Mouse (Mus musculus) cortical plate, adult 2 months (tissue): ENCODE data around the gene Mapk10.

Experiments
- CTCF ChIP-seq: fragments of 200-500 bp; IDR thresholded peaks from 2 replicates; pipeline ENCODE4 v1.5.1; 2011; ENCODE audit warnings: mild to moderate bottlenecking, control low read depth, low read length; ENCODE audit not compliant: insufficient read depth; ENCODE audit errors: extremely low read depth
- POLR2A ChIP-seq: fragments of 200-500 bp; IDR thresholded peaks from 2 replicates; pipeline ENCODE4 v1.6.1; 2011; ENCODE audit warnings: mild to moderate bottlenecking, low read length, control low read depth; ENCODE audit not compliant: insufficient read depth; ENCODE audit errors: extremely low read depth

DNA sequence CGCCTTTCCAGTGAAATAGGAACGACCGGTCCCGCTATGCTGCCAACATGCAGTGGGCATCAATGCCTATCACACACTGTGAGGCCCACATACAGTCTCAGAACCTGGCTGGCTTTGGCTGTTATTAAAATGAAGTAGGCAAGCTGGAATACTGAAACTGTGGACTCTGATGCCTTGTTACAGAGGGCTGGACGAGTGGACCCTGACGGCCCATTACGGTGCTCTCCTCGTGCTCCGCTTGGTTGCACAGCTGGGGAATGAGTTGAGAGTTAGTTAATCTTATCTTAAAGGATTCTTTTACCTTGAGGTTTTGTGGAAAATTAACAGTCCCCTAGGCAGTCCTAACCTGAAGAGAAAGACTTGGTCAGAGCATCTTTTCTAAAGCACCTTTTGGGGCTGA is 307.6 kb downstream of the Mapk10 start:
- TF ChIP-seq POLR2A = no peak
- TF ChIP-seq CTCF = no peak
